Mouse (Mus musculus): ENCODE results near the gene Kif24.

DNA sequence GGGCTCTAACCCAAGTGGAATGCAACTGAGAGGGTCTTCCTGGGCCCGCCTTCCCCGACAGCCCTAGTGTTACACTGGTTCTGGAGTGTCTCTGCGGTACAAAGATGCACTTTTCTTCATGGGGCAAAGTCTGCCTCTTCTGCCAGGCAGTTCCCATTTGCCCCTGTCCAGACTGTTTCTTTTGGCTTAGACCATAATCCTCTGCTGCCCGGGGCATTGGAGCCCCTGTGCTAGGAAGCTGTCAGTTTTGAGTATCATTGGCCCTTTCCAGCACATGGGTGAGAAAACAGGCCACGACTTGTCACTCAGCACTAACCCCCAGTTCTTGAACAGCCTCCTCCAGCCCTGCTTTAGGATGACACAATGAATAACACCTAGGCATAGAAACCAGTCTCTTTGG, 75.4 kb downstream of the Kif24 start:
- no peak for TF ChIP-seq GATA1 (IDR thresholded peaks at IDR 0.05; ENCODE audit: low read length)
- no peak for TF ChIP-seq TAL1 (IDR thresholded peaks at IDR 0.05; ENCODE audit: low read length)
